ENCODE assay signal across 11 mouse cellular contexts in the genomic region with DNA sequence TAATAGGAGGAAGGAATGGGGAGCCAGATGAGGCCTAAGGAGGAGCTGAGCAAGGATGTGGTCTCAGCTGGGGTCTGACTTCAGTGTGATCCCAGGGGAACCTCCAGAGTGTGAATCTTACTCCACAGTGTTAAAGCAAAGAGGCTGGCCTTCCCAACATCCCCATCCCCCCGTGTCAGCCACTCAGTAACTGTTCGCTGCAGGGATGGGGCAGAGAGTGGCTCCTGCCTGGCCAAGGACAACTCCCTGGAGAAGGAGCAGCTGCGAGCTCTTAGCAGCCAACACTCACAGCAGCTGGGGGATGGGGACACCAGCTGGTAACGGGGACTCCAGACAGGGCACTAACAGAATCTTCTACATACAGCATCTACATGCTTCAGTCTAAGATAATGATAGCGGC. TPM values are rescaled to one million over a fixed set of nuclear protein-coding genes. Genes with fewer than 3 reads are reported as not detected.
A peak's percentile ranks its signal among the peaks of the same experiment; 100 is the strongest.
DNase-seq lines count a peak whose midpoint lies in the region; ATAC-seq and TF ChIP-seq lines count a peak whose summit lies in the region.
"Had no signal": no experiment of that assay in that cellular context is flagged by ENCODE, and none has a peak within 500 bp of the region (broad histone marks: within the 10 kb centered on the region; RNA-seq: fewer than 3 reads in every experiment).

No protein-coding gene starts in this region.

- H3K4me1 ChIP-seq in heart, embryonic 12.5 days (replicated peaks), result peaks cover 22% of the 10 kb centered on the region
- peaks cover 45% of the 10 kb centered on the region for H3K4me1 ChIP-seq in limb, embryonic 13.5 days

- peak; percentile 70 to 82 for DNase-seq in heart, adult 18-20 months
- DNase-seq in brain, embryonic 14.5 days (ENCODE audit: low read depth), result peak; percentile 74
- DNase-seq in gastrocnemius, postnatal 25 days, result peak; percentile 75
- DNase-seq in spleen, postnatal 14 days (ENCODE audit: low spot score in 2 of 2), result no peak
- DNase-seq in spleen, postnatal 10 days (ENCODE audit: low spot score in 2 of 2), result no peak
- DNase-seq: thymus, postnatal 36 days had no signal

- H3K27ac ChIP-seq in heart, embryonic 12.5 days (ENCODE audit: poor library complexity, severe bottlenecking), result no peak overlapping the region
- H3K27ac ChIP-seq in limb, embryonic 13.5 days, result no peak overlapping the region

- no peak overlapping the region for H3K4me3 ChIP-seq in heart, embryonic 12.5 days
- H3K4me3 ChIP-seq in limb, embryonic 13.5 days, result no peak overlapping the region

- H3K4me2 ChIP-seq in heart, embryonic 12.5 days, result no peak overlapping the region
- no peak overlapping the region for H3K4me2 ChIP-seq in limb, embryonic 13.5 days (replicated peaks)

- H3K9ac ChIP-seq in heart, embryonic 12.5 days, result no peak overlapping the region
- no peak overlapping the region for H3K9ac ChIP-seq in limb, embryonic 13.5 days

- TF ChIP-seq CTCF in brain, embryonic 14.5 days (IDR thresholded peaks at IDR 0.05; ENCODE audit: borderline replicate concordance, extremely low read depth, insufficient read depth, insufficient read length), result no peak

- H3K27me3 ChIP-seq in heart, embryonic 12.5 days (replicated peaks), result no peaks in the 10 kb centered on the region
- no peaks in the 10 kb centered on the region for H3K27me3 ChIP-seq in limb, embryonic 13.5 days
- H3K27me3 ChIP-seq: CH12.LX had no signal

- WGBS in heart, embryonic 12.5 days, result 40% methylated on average over 5 of the region's 5 CpGs
- WGBS in limb, embryonic 13.5 days, result 39% methylated on average over 5 of the region's 5 CpGs

- TF ChIP-seq POLR2A in brain, embryonic 14.5 days (IDR thresholded peaks at IDR 0.05; ENCODE audit: borderline replicate concordance, extremely low read depth, insufficient read depth, insufficient read length, poor library complexity, severe bottlenecking), result no peak

- H3K9me3 ChIP-seq in heart, embryonic 12.5 days (replicated peaks), result no peaks in the 10 kb centered on the region
- H3K9me3 ChIP-seq in limb, embryonic 13.5 days, result no peaks in the 10 kb centered on the region

- no peak for ATAC-seq in heart, embryonic 12.5 days (ENCODE audit: insufficient number of reproducible peaks, low FRiP score)
- ATAC-seq in limb, embryonic 13.5 days (ENCODE audit: low FRiP score, low read depth), result peak; percentile 57; the same call in 1 of the 2 replicates
- ATAC-seq in activated CD4-positive, CD25-positive, alpha-beta regulatory T cell, adult 4 months, result no peak

- H3K36me3 ChIP-seq in heart, embryonic 12.5 days, result peaks cover 77% of the 10 kb centered on the region
- peaks cover 61% of the 10 kb centered on the region for H3K36me3 ChIP-seq in limb, embryonic 13.5 days

RNA-seq across cellular contexts. Expression of gene Jag1, which starts 15.4 kb away (rescaled TPM):
- 1 to 10 TPM; 7.1 to 9.1 TPM for total RNA-seq in heart, adult 18-20 months (2021)
- polyA plus RNA-seq in heart, embryonic 12.5 days (2016; fragmentation: Nextera tagmentation; extraction: Ambion mirVana), result 26.2 and 26.6 TPM in 2 replicates
- 3.6 and 13.0 TPM in 2 replicates for polyA plus RNA-seq in brain, embryonic 14.5 days (2012; rRNA removed)
- total RNA-seq in gastrocnemius, postnatal 25 days (2021), result 1 to 10 TPM; 5.6 to 7.1 TPM
- polyA plus RNA-seq in limb, embryonic 13.5 days (2015; fragmentation: Nextera tagmentation; extraction: Ambion mirVana), result 18.8 and 19.2 TPM in 2 replicates
- polyA plus RNA-seq in activated CD4-positive, CD25-positive, alpha-beta regulatory T cell, adult 4 months (2017; shearing (Covaris generic)), result under 1 TPM; 0.17 to 0.24 TPM
- total RNA-seq: CH12.LX; megakaryocyte-erythroid progenitor cell, adult 5-6 weeks had no signal

Comparison
In these comparisons a context has a peak if more than half of its experiments do, and no peak if none do; other contexts are left out.
1. DNase-seq: peak in heart, adult 18-20 months (2 of 2), brain, embryonic 14.5 days (single experiment) and gastrocnemius, postnatal 25 days (single experiment); none in spleen, postnatal 14 days (0 of 2) and spleen, postnatal 10 days (0 of 2).